Mouse (Mus musculus): Measurements from ENCODE around the gene Gm21987. TPM values are rescaled to one million over a fixed set of nuclear protein-coding genes. Genes with fewer than 3 reads are reported as not detected.

Gene Gm21987
- polyA plus RNA-seq, 1 experiment from 2014 or later: not detected

DNA sequence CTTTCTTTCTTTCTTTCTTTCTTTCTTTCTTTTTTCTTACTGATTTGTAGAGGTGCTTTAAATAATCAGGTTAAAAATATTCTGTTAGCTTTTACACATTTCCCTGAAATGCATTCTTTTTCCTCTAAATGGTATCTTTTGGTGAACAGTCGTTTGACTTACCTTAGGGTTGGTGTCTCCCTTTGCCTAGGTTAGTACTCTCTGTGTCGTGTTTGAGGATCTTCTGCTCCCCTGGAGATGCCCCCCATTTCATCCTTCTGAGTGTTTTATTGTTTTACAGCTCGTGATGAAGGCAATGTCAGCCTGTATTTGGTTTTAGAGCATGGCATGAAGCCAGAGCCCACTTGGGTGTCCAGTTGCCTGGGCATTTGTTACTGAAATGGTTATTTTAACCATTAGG is 32.7 kb downstream of the Gm21987 start:
- Histone ChIP-seq H3K27me3 (ENCODE audit: control insufficient read depth, insufficient read depth, low read length) (no peaks in the 10 kb centered on the region), H3K4me2 (replicated peaks) (no peak overlapping the region), H3K4me3 (replicated peaks; ENCODE audit: low read length) (no peak overlapping the region), H3K4me1 (replicated peaks; ENCODE audit: control insufficient read depth, insufficient read depth, low read length) (no peaks in the 10 kb centered on the region), H3K27ac (no peak overlapping the region), H3K36me3 (replicated peaks; ENCODE audit: control insufficient read depth, insufficient read depth) (no peaks in the 10 kb centered on the region), H3K9me3 (ENCODE audit: control insufficient read depth, low read length) (no peaks in the 10 kb centered on the region), H3K9ac (no peak overlapping the region)
- ATAC-seq (ENCODE audit: low FRiP score): no peak
- no peak for DNase-seq (ENCODE audit: low spot score)
- 45% methylated on average over 3 of the region's 3 CpGs for WGBS

DNA sequence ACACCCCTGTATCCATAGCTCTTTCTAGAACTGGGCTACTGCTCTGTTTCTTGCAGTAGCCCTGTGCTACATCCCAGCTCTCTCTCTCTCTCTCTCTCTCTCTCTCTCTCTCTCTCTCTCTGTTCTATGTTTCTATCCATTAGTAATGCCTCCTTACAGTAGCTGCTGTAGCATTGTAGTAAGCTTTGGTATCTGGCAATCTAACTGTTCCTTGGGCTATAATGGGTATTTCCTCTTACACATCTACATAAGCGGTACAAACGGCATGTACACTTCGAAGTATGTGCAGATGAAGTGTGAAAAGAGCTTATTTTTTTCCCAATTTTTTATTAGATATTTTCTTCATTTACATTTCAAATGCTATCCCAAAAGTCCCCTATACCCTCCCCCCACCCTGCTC is 33.1 kb downstream of the Gm21987 start:
- WGBS: 95% methylated on average over 3 of the region's 3 CpGs
- no peak for ATAC-seq (ENCODE audit: low FRiP score)
- no peaks in the 10 kb centered on the region for H3K36me3 ChIP-seq (replicated peaks; ENCODE audit: control insufficient read depth, insufficient read depth)

DNA sequence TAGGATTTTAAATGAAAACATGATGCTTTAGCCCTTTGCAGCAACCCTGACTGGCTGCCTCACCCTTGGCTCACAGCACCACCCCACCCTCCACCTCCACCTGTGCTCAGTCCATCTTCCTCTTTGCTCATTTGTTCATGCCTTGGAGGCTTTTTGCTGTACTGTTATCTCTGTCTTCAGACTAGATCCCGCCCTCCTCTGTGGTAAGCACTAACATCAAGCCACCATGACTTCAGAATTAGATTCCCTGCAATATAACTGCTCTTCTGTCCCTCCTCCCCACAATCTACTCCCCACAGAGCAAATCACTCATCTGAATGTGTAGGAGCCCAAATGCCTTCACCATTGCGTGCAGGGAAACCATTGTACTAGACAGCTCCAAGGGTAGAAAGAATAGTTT is 36.8 kb downstream of the Gm21987 start:
- no peak overlapping the region for H3K9ac ChIP-seq
- H3K36me3 ChIP-seq (replicated peaks; ENCODE audit: control insufficient read depth, insufficient read depth): no peaks in the 10 kb centered on the region
- H3K4me1 ChIP-seq (replicated peaks; ENCODE audit: control insufficient read depth, insufficient read depth, low read length): no peaks in the 10 kb centered on the region
- H3K4me2 ChIP-seq (replicated peaks): no peak overlapping the region
- no peak overlapping the region for H3K27ac ChIP-seq
- no peak for ATAC-seq (ENCODE audit: low FRiP score)
- no peak overlapping the region for H3K4me3 ChIP-seq (replicated peaks; ENCODE audit: low read length)
- H3K9me3 ChIP-seq (ENCODE audit: control insufficient read depth, low read length): no peaks in the 10 kb centered on the region
- WGBS: 80% methylated on average over 2 of the region's 2 CpGs
- no peak for DNase-seq (ENCODE audit: low spot score)
- H3K27me3 ChIP-seq (ENCODE audit: control insufficient read depth, insufficient read depth, low read length): no peaks in the 10 kb centered on the region

More for the DNA sequence above, 33.1 kb downstream of the Gm21987 start:
- Histone ChIP-seq H3K4me1 (replicated peaks; ENCODE audit: control insufficient read depth, insufficient read depth, low read length) (no peaks in the 10 kb centered on the region), H3K9me3 (ENCODE audit: control insufficient read depth, low read length) (no peaks in the 10 kb centered on the region), H3K27ac (no peak overlapping the region), H3K4me3 (replicated peaks; ENCODE audit: low read length) (no peak overlapping the region), H3K9ac (no peak overlapping the region), H3K27me3 (ENCODE audit: control insufficient read depth, insufficient read depth, low read length) (no peaks in the 10 kb centered on the region), H3K4me2 (replicated peaks) (no peak overlapping the region)
- no peak for DNase-seq (ENCODE audit: low spot score)

DNA sequence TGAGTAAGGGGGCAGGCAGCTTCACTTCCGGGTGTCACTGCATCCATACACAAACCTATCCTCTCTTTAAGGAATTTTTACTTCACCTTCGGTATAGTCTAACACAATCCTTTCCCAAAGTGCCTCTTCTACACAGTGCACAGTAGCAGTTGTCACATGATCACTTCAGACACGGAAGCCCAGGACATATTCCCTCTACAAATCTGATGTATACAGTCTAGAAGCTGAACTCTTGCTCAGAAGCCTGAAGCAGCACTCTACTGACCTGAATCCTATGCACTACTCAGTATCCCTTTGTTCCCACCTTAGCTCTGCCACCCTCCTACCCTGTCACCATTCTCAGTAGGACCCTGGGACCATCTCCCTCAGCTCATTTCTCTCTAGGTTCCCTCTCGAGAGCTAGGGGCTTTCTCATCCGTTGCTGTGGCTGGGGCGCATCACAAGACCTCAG is 38.4 kb downstream of the Gm21987 start:
- Histone ChIP-seq H3K4me1 (replicated peaks; ENCODE audit: control insufficient read depth, insufficient read depth, low read length) (no peaks in the 10 kb centered on the region), H3K9me3 (ENCODE audit: control insufficient read depth, low read length) (no peaks in the 10 kb centered on the region), H3K27me3 (ENCODE audit: control insufficient read depth, insufficient read depth, low read length) (no peaks in the 10 kb centered on the region), H3K4me3 (replicated peaks; ENCODE audit: low read length) (no peak overlapping the region), H3K36me3 (replicated peaks; ENCODE audit: control insufficient read depth, insufficient read depth) (no peaks in the 10 kb centered on the region), H3K4me2 (replicated peaks) (no peak overlapping the region), H3K27ac (no peak overlapping the region), H3K9ac (no peak overlapping the region)
- ATAC-seq (ENCODE audit: low FRiP score) (no peak), DNase-seq (ENCODE audit: low spot score) (no peak)
- WGBS: 92% methylated on average over 6 of the region's 6 CpGs

DNA sequence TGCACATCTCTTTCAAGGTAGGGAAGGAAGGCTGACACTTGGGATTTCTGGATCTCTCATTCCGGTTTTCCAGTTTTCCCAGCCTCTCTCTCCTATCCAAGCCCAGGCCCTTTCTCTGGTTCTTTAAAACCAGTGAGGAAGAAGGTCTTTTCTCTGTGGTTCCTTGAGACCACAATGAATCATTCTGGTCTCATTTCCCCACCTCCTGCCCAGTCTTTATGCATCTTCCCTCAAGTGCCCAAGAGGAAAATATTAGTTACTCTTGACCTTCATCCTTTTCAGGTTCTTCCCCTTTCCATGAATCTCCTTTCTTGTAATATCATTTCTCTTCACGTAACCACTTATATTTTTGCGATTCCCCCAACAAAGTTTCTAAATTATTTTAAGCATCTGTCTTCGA is 38.9 kb downstream of the Gm21987 start:
- no peaks in the 10 kb centered on the region for H3K9me3 ChIP-seq (ENCODE audit: control insufficient read depth, low read length)
- no peaks in the 10 kb centered on the region for H3K36me3 ChIP-seq (replicated peaks; ENCODE audit: control insufficient read depth, insufficient read depth)
- 97% methylated on average over 4 of the region's 4 CpGs for WGBS
- H3K9ac ChIP-seq: no peak overlapping the region
- no peak overlapping the region for H3K4me2 ChIP-seq (replicated peaks)
- H3K27me3 ChIP-seq (ENCODE audit: control insufficient read depth, insufficient read depth, low read length): no peaks in the 10 kb centered on the region
- no peaks in the 10 kb centered on the region for H3K4me1 ChIP-seq (replicated peaks; ENCODE audit: control insufficient read depth, insufficient read depth, low read length)
- H3K4me3 ChIP-seq (replicated peaks; ENCODE audit: low read length): no peak overlapping the region
- DNase-seq (ENCODE audit: low spot score) (no peak), ATAC-seq (ENCODE audit: low FRiP score) (no peak)
- no peak overlapping the region for H3K27ac ChIP-seq

DNA sequence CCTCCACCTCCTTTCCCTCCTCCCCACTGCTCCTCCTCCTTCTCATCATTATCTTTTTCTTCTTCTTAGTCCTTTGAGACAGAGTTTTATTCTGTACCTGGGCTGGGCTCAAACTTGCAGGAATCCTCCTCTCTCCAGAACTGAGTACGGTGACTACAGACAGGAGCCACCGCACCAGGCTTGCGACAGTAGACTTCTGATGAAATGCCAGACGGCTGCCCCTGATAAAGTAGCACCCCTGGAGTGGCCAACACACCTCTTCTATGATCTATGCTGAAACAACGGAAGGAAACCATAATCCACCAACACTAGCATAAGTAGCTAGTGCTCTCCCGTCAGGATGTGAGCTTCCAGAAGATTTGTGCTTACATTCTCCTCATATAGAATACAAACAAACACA is 40.5 kb downstream of the Gm21987 start:
- no peak overlapping the region for H3K4me2 ChIP-seq (replicated peaks)
- H3K36me3 ChIP-seq (replicated peaks; ENCODE audit: control insufficient read depth, insufficient read depth): no peaks in the 10 kb centered on the region
- no peak overlapping the region for H3K4me3 ChIP-seq (replicated peaks; ENCODE audit: low read length)
- no peaks in the 10 kb centered on the region for H3K4me1 ChIP-seq (replicated peaks; ENCODE audit: control insufficient read depth, insufficient read depth, low read length)
- no peaks in the 10 kb centered on the region for H3K27me3 ChIP-seq (ENCODE audit: control insufficient read depth, insufficient read depth, low read length)
- DNase-seq (ENCODE audit: low spot score): no peak
- no peak for ATAC-seq (ENCODE audit: low FRiP score)
- 88% methylated on average over 6 of the region's 6 CpGs for WGBS
- H3K9me3 ChIP-seq (ENCODE audit: control insufficient read depth, low read length): no peaks in the 10 kb centered on the region
- no peak overlapping the region for H3K27ac ChIP-seq
- H3K9ac ChIP-seq: no peak overlapping the region

DNA sequence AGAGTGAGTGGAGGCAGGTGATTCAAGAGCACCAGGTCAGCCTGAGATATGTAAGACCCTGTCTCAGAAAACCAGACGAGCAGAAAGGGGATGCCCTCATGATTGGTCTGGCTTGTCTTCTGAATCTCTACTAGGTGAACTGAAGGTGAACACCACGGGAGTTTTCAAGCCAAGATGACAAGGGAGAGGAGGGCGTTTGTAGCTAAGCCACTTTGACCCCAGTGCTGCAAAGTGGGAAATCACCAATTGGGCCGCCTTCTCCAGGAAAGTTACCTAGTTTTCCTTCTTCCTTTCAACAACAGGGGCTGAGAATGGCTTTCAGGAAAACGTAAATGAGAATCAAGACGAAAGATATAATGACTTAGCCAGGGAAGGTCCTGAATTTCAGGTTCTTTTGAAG is 41.9 kb downstream of the Gm21987 start:
- Histone ChIP-seq H3K9ac (no peak overlapping the region), H3K4me3 (replicated peaks; ENCODE audit: low read length) (no peak overlapping the region), H3K27ac (no peak overlapping the region), H3K4me1 (replicated peaks; ENCODE audit: control insufficient read depth, insufficient read depth, low read length) (no peaks in the 10 kb centered on the region), H3K9me3 (ENCODE audit: control insufficient read depth, low read length) (no peaks in the 10 kb centered on the region), H3K4me2 (replicated peaks) (no peak overlapping the region), H3K27me3 (ENCODE audit: control insufficient read depth, insufficient read depth, low read length) (no peaks in the 10 kb centered on the region), H3K36me3 (replicated peaks; ENCODE audit: control insufficient read depth, insufficient read depth) (no peaks in the 10 kb centered on the region)
- 82% methylated on average over 6 of the region's 6 CpGs for WGBS
- ATAC-seq (ENCODE audit: low FRiP score) (no peak), DNase-seq (ENCODE audit: low spot score) (no peak)

DNA sequence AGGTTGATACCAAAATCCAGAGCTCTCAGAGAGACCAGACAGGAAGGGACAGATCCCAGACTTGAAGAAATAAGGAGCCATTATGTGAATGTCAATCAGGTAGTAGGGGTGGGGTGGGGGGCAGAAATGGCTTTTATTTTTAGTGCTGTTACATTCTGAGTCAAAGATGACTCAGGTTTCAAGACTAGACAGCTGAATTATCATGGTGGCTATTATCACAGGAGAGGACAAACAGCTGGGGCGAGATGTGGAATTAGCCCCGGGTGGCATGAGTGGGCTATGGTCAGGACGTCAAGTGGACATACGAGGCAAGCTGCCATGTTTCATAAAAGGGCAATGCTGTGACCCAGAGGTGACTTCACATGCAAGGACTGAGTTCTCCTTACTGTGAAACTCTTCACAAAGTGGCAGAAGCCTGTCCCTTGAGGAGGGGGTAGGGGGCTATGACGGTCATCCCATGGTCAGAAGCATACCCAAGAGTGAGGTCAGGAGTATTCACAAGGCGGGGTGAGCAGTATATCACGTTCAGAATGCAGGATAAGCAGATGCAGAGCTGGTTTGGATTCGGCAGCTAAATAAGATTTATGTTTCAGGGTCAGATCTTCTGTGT is 42.5 kb downstream of the Gm21987 start:
- ATAC-seq (ENCODE audit: low FRiP score) (no peak), DNase-seq (ENCODE audit: low spot score) (no peak)
- Histone ChIP-seq H3K36me3 (replicated peaks; ENCODE audit: control insufficient read depth, insufficient read depth) (no peaks in the 10 kb centered on the region), H3K4me3 (replicated peaks; ENCODE audit: low read length) (no peak overlapping the region), H3K9ac (no peak overlapping the region), H3K27ac (no peak overlapping the region), H3K27me3 (ENCODE audit: control insufficient read depth, insufficient read depth, low read length) (no peaks in the 10 kb centered on the region), H3K4me2 (replicated peaks) (no peak overlapping the region), H3K4me1 (replicated peaks; ENCODE audit: control insufficient read depth, insufficient read depth, low read length) (no peaks in the 10 kb centered on the region), H3K9me3 (ENCODE audit: control insufficient read depth, low read length) (no peaks in the 10 kb centered on the region)
- 84% methylated on average over 8 of the region's 8 CpGs for WGBS

DNA sequence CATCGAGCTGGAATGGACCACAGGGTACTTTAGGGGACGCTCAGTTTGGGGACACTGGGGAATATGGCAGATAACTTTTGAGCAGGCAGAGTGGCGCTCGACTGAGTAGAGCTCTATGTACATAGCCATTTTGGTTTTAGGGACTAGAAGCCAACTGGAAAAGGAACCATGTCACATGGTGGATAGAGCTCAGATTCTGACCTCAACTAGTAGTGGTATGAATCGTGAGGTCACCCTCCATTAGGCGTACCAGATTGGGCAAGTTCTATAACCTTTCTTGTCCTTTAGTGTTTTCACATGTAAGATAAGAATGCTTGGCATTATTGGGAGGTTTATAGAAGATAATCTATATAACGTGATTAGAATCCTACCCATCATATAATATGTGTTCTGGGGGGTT is 43.5 kb downstream of the Gm21987 start:
- H3K36me3 ChIP-seq (replicated peaks; ENCODE audit: control insufficient read depth, insufficient read depth): no peaks in the 10 kb centered on the region
- no peaks in the 10 kb centered on the region for H3K27me3 ChIP-seq (ENCODE audit: control insufficient read depth, insufficient read depth, low read length)
- 91% methylated on average over 7 of the region's 7 CpGs for WGBS
- H3K4me3 ChIP-seq (replicated peaks; ENCODE audit: low read length): no peak overlapping the region
- H3K4me1 ChIP-seq (replicated peaks; ENCODE audit: control insufficient read depth, insufficient read depth, low read length): no peaks in the 10 kb centered on the region
- DNase-seq (ENCODE audit: low spot score) (no peak), ATAC-seq (ENCODE audit: low FRiP score) (no peak)
- H3K4me2 ChIP-seq (replicated peaks): no peak overlapping the region
- no peak overlapping the region for H3K27ac ChIP-seq
- H3K9me3 ChIP-seq (ENCODE audit: control insufficient read depth, low read length): no peaks in the 10 kb centered on the region
- H3K9ac ChIP-seq: no peak overlapping the region
